Mouse (Mus musculus) megakaryocyte, embryonic 14.5 days (primary cell): ENCODE measurements around the gene Slc12a8.
"Not testable (repeated sequence)": the region's sequence is repeated elsewhere in the genome, so short reads cannot be mapped to it uniquely, and the experiment has no call there.

Experiments
- FLI1 ChIP-seq: IDR thresholded peaks from 2 replicates; pipeline ENCODE4 v1.6.1; 2012; ENCODE audit warnings: low read length, inconsistent platforms, mixed read lengths
- GATA1 ChIP-seq: IDR thresholded peaks from 3 replicates; pipeline ENCODE4 v1.6.1; 2012; ENCODE audit warnings: mixed read lengths, low read length, inconsistent platforms, borderline replicate concordance

GRCm38 (mm10) chr16:33510856-33511255, 6.3 kb upstream of the Slc12a8 start:
- not testable (repeated sequence) for TF ChIP-seq GATA1, FLI1
